Mouse (Mus musculus) kidney, postnatal 0 days (tissue): ENCODE data around the gene Eef2. TPM values are rescaled to one million over a fixed set of nuclear protein-coding genes. Genes with fewer than 3 reads are reported as not detected.
A peak's percentile ranks its signal among the peaks of the same experiment; 100 is the strongest.
"Not testable (repeated sequence)": the region's sequence is repeated elsewhere in the genome, so short reads cannot be mapped to it uniquely, and the experiment has no call there.

ENCODE experiments used
- ATAC-seq: fragments of 200-750 bp; cut with Nextera tagmentation; replicated peaks from 2 replicates; pipeline ENCODE4 v1.8.0; 2017; ENCODE audit warnings: low read depth, moderate number of reproducible peaks, moderate TSS enrichment, moderate library complexity; ENCODE audit not compliant: low FRiP score
- DNase-seq: peaks from one replicate; pipeline ENCODE4 v3.0.0-alpha.2; 2016; ENCODE audit warnings: low spot score
- H3K27ac ChIP-seq: fragments of 300-500 bp; sonication (generic); 2 replicates; pipeline ENCODE4 v1.5.1; 2014; ENCODE audit warnings: mild to moderate bottlenecking
- H3K27me3 ChIP-seq: fragments of 300-500 bp; sonication (generic); 2 replicates; pipeline ENCODE4 v1.6.1; 2014; ENCODE audit warnings: low read length, mixed read lengths; ENCODE audit not compliant: insufficient read depth
- H3K36me3 ChIP-seq: fragments of 300-500 bp; sonication (generic); 2 replicates; pipeline ENCODE4 v1.6.1; 2014; ENCODE audit warnings: low read length, mixed read lengths; ENCODE audit not compliant: insufficient read depth
- H3K4me1 ChIP-seq: fragments of 300-500 bp; sonication (generic); replicated peaks from 2 replicates; pipeline ENCODE4 v1.6.1; 2014; ENCODE audit warnings: antibody characterized with exemption, low read length, mixed read lengths; ENCODE audit not compliant: insufficient read depth
- H3K4me2 ChIP-seq: fragments of 300-500 bp; sonication (generic); 2 replicates; pipeline ENCODE4 v1.6.1; 2014; ENCODE audit warnings: mild to moderate bottlenecking, low read length, moderate library complexity, mixed read lengths
- H3K4me3 ChIP-seq: fragments of 300-500 bp; sonication (generic); replicated peaks from 2 replicates; pipeline ENCODE4 v1.5.1; 2014; ENCODE audit warnings: low read depth, low read length
- H3K9ac ChIP-seq: fragments of 300-500 bp; sonication (generic); 2 replicates; pipeline ENCODE4 v1.6.1; 2014; ENCODE audit warnings: low read depth, low read length
- H3K9me3 ChIP-seq: fragments of 300-500 bp; sonication (generic); replicated peaks from 2 replicates; pipeline ENCODE4 v1.6.1; 2016; ENCODE audit warnings: low read length, inconsistent platforms, mixed read lengths
- CTCF ChIP-seq: IDR thresholded peaks from 2 replicates; pipeline ENCODE4 v1.5.1; 2016; ENCODE audit warnings: antibody characterized with exemption, low read depth, mild to moderate bottlenecking, moderate library complexity
- WGBS: fragments of 180-500 bp; shearing (Covaris S2); extraction: QIAGEN DNeasy Blood & Tissue Kit; methylation state at CpG from one replicate; pipeline ENCODE4 v1.1.7; 2014; 5-methylcytosine and 5-hydroxymethylcytosine counted together
- polyA plus RNA-seq: library from polyadenylated mRNA; unstranded; fragments of >200 nt; fragmentation: Nextera tagmentation; extraction: Ambion mirVana; gene quantifications from 2 replicates; pipeline ENCODE4 v1.2.1, GENCODE M21; 2015

The Eef2 gene
- polyA plus RNA-seq, 1 experiment from 2014 or later, result 560 TPM

GRCm38 (mm10) chr10:81202978-81203720 lies 26.7 kb downstream of the Eef2 start:
- no peak overlapping the region for H3K27ac ChIP-seq
- H3K4me3 ChIP-seq, result no peak overlapping the region
- no peak for DNase-seq
- WGBS, result 66% methylated on average over 8 of the region's 8 CpGs
- TF ChIP-seq CTCF, result no peak
- H3K27me3 ChIP-seq, result no peaks in the 10 kb centered on the region
- peak; percentile 35; the same call in 1 of the 2 replicates for ATAC-seq
- no peak overlapping the region for H3K9ac ChIP-seq
- no peaks in the 10 kb centered on the region for H3K4me1 ChIP-seq
- no peaks in the 10 kb centered on the region for H3K9me3 ChIP-seq
- H3K36me3 ChIP-seq, result no peaks in the 10 kb centered on the region
- no peak overlapping the region for H3K4me2 ChIP-seq

- 68% methylated on average over 4 of the region's 4 CpGs for WGBS
- DNase-seq (no peak), ATAC-seq (0 out of 2 replicates have a peak, but pooled peaks have one; percentile 2)
- Histone ChIP-seq H3K9me3 (no peaks in the 10 kb centered on the region), H3K27ac (no peak overlapping the region), H3K27me3 (no peaks in the 10 kb centered on the region), H3K36me3 (no peaks in the 10 kb centered on the region), H3K4me1 (no peaks in the 10 kb centered on the region), H3K4me2 (no peak overlapping the region), H3K4me3 (no peak overlapping the region), H3K9ac (no peak overlapping the region)
- TF ChIP-seq CTCF, result no peak
These were observed 27.7 kb downstream of the Eef2 start for GRCm38 (mm10) chr10:81204137-81204536.

- no peak overlapping the region for H3K27ac ChIP-seq
- ATAC-seq (no peak), DNase-seq (no peak)
- WGBS, result over 99% methylated on average over 5 of the region's 5 CpGs
- peak; percentile 40; the same call in 1 of the 2 replicates for TF ChIP-seq CTCF
- no peak overlapping the region for H3K9ac ChIP-seq
- no peaks in the 10 kb centered on the region for H3K27me3 ChIP-seq
- no peaks in the 10 kb centered on the region for H3K9me3 ChIP-seq
- no peaks in the 10 kb centered on the region for H3K36me3 ChIP-seq
- no peak overlapping the region for H3K4me2 ChIP-seq
- no peak overlapping the region for H3K4me3 ChIP-seq
- no peaks in the 10 kb centered on the region for H3K4me1 ChIP-seq
These were observed 33.7 kb downstream of the Eef2 start for GRCm38 (mm10) chr10:81210154-81210553.

GRCm38 (mm10) chr10:81216260-81216659 lies 39.8 kb downstream of the Eef2 start:
- Histone ChIP-seq H3K4me2 (no peak overlapping the region), H3K4me3 (no peak overlapping the region), H3K9me3 (no peaks in the 10 kb centered on the region), H3K4me1 (no peaks in the 10 kb centered on the region), H3K9ac (no peak overlapping the region), H3K36me3 (no peaks in the 10 kb centered on the region), H3K27me3 (no peaks in the 10 kb centered on the region), H3K27ac (no peak overlapping the region)
- DNase-seq (no peak), ATAC-seq (no peak)
- TF ChIP-seq CTCF, result no peak
- 90% methylated on average over 6 of the region's 6 CpGs for WGBS

- Histone ChIP-seq H3K4me3 (no peak overlapping the region), H3K9ac (no peak overlapping the region), H3K27ac (no peak overlapping the region), H3K36me3 (no peaks in the 10 kb centered on the region), H3K4me1 (no peaks in the 10 kb centered on the region), H3K9me3 (no peaks in the 10 kb centered on the region), H3K4me2 (no peak overlapping the region), H3K27me3 (no peaks in the 10 kb centered on the region)
- DNase-seq, result no peak
- TF ChIP-seq CTCF, result no peak
- ATAC-seq, result no peak
- whole genome bisulfite sequencing, result 82% methylated on average over 6 of the region's 6 CpGs
These were observed 40.4 kb downstream of the Eef2 start for GRCm38 (mm10) chr10:81216810-81217209.

- not testable (repeated sequence) for H3K4me1 ChIP-seq, ATAC-seq, H3K4me3 ChIP-seq, H3K36me3 ChIP-seq, H3K4me2 ChIP-seq, H3K9me3 ChIP-seq, H3K27me3 ChIP-seq, H3K9ac ChIP-seq, H3K27ac ChIP-seq
- peak; percentile 67 for TF ChIP-seq CTCF
- peak; percentile 27 for DNase-seq
- WGBS, result 19% methylated on average over 1 of the region's 1 CpGs
These were observed 40.8 kb downstream of the Eef2 start for GRCm38 (mm10) chr10:81217267-81217666.

GRCm38 (mm10) chr10:81217964-81218363 lies 41.5 kb downstream of the Eef2 start:
- H3K4me1 ChIP-seq, result no peaks in the 10 kb centered on the region
- H3K4me3 ChIP-seq, result no peak overlapping the region
- no peaks in the 10 kb centered on the region for H3K9me3 ChIP-seq
- H3K9ac ChIP-seq, result no peak overlapping the region
- no peaks in the 10 kb centered on the region for H3K27me3 ChIP-seq
- ATAC-seq (peak; percentile 79), DNase-seq (peak; percentile 62)
- H3K27ac ChIP-seq, result no peak overlapping the region
- H3K4me2 ChIP-seq, result no peak overlapping the region
- 34% methylated on average over 7 of the region's 7 CpGs for WGBS
- TF ChIP-seq CTCF, result peak; percentile 86
- H3K36me3 ChIP-seq, result no peaks in the 10 kb centered on the region
